Mouse (Mus musculus): ENCODE data around the gene Wbp11. TPM values are rescaled to one million over a fixed set of nuclear protein-coding genes. Genes with fewer than 3 reads are reported as not detected.

Gene Wbp11
- 80.1 and 82.5 TPM in 2 replicates for polyA plus RNA-seq (2015; fragmentation: Nextera tagmentation; extraction: Ambion mirVana)

GRCm38 (mm10) chr6:136827881-136828561 is at the start of gene Wbp11:
Wbp11 (minus strand) TSS chr6:136828233.
- Histone ChIP-seq H3K27ac (peak within 1 kb of the TSS; percentile 92), H3K27me3 (peaks cover 22% of the 10 kb centered on the region), H3K4me2 (peak within 1 kb of the TSS; percentile 68), H3K9me3 (no peaks in the 10 kb centered on the region), H3K4me1 (replicated peaks) (peaks cover 15% of the 10 kb centered on the region), H3K36me3 (peaks cover 17% of the 10 kb centered on the region), H3K9ac (peak within 1 kb of the TSS; percentile 98), H3K4me3 (peak within 1 kb of the TSS; percentile 98)
- under 1% methylated on average over 45 of the region's 45 CpGs for WGBS
- ATAC-seq (ENCODE audit: low FRiP score) = peak; percentile 100

- no peak for ATAC-seq (ENCODE audit: low FRiP score)
- Histone ChIP-seq H3K4me1 (replicated peaks) (0 out of 2 replicates have a peak, but pooled peaks cover 4% of the 10 kb centered on the region), H3K4me3 (no peak within 1 kb of the TSS), H3K9me3 (no peaks in the 10 kb centered on the region), H3K4me2 (no peak within 1 kb of the TSS), H3K36me3 (no peaks in the 10 kb centered on the region), H3K27ac (no peak within 1 kb of the TSS), H3K27me3 (no peaks in the 10 kb centered on the region), H3K9ac (no peak within 1 kb of the TSS)
- WGBS = 67% methylated on average over 9 of the region's 9 CpGs
These were observed 47.6 kb upstream of the Wbp11 start, which contains the start of gene Mgp for GRCm38 (mm10) chr6:136875670-136876069. Mgp (minus strand) TSS chr6:136875823.

GRCm38 (mm10) chr6:136874599-136874998 is 46.6 kb upstream of the Wbp11 start:
- WGBS = 55% methylated on average over 8 of the region's 8 CpGs

GRCm38 (mm10) chr6:136868921-136869320 is 40.9 kb upstream of the Wbp11 start:
- no peak overlapping the region for H3K27ac ChIP-seq
- no peak overlapping the region for H3K4me3 ChIP-seq
- H3K4me2 ChIP-seq = no peak overlapping the region
- no peak for ATAC-seq (ENCODE audit: low FRiP score)
- H3K36me3 ChIP-seq = no peaks in the 10 kb centered on the region
- no peak overlapping the region for H3K9ac ChIP-seq
- no peaks in the 10 kb centered on the region for H3K9me3 ChIP-seq
- WGBS = 86% methylated on average over 5 of the region's 5 CpGs
- H3K4me1 ChIP-seq (replicated peaks) = no peaks in the 10 kb centered on the region
- H3K27me3 ChIP-seq = no peaks in the 10 kb centered on the region

More at GRCm38 (mm10) chr6:136874599-136874998, 46.6 kb upstream of the Wbp11 start:
- Histone ChIP-seq H3K27ac (no peak overlapping the region), H3K4me3 (no peak overlapping the region), H3K9ac (no peak overlapping the region), H3K4me2 (no peak overlapping the region), H3K4me1 (replicated peaks) (0 out of 2 replicates have a peak, but pooled peaks cover 4% of the 10 kb centered on the region), H3K36me3 (no peaks in the 10 kb centered on the region), H3K27me3 (no peaks in the 10 kb centered on the region), H3K9me3 (no peaks in the 10 kb centered on the region)
- no peak for ATAC-seq (ENCODE audit: low FRiP score)

GRCm38 (mm10) chr6:136866150-136866549 is 38.1 kb upstream of the Wbp11 start:
- H3K4me3 ChIP-seq = no peak overlapping the region
- no peaks in the 10 kb centered on the region for H3K9me3 ChIP-seq
- no peaks in the 10 kb centered on the region for H3K36me3 ChIP-seq
- no peak overlapping the region for H3K9ac ChIP-seq
- ATAC-seq (ENCODE audit: low FRiP score) = no peak
- H3K27me3 ChIP-seq = no peaks in the 10 kb centered on the region
- no peak overlapping the region for H3K27ac ChIP-seq
- 86% methylated on average over 4 of the region's 4 CpGs for WGBS
- no peaks in the 10 kb centered on the region for H3K4me1 ChIP-seq (replicated peaks)
- no peak overlapping the region for H3K4me2 ChIP-seq

- H3K36me3 ChIP-seq = no peaks in the 10 kb centered on the region
- 93% methylated on average over 5 of the region's 5 CpGs for WGBS
- no peaks in the 10 kb centered on the region for H3K27me3 ChIP-seq
- no peak overlapping the region for H3K27ac ChIP-seq
- no peak overlapping the region for H3K9ac ChIP-seq
- no peak for ATAC-seq (ENCODE audit: low FRiP score)
- no peak overlapping the region for H3K4me3 ChIP-seq
- no peaks in the 10 kb centered on the region for H3K9me3 ChIP-seq
- H3K4me1 ChIP-seq (replicated peaks) = no peaks in the 10 kb centered on the region
- H3K4me2 ChIP-seq = no peak overlapping the region
These were observed 37.3 kb upstream of the Wbp11 start for GRCm38 (mm10) chr6:136865360-136865759.

- no peak overlapping the region for H3K27ac ChIP-seq
- H3K9ac ChIP-seq = no peak overlapping the region
- no peak overlapping the region for H3K4me2 ChIP-seq
- no peaks in the 10 kb centered on the region for H3K4me1 ChIP-seq (replicated peaks)
- H3K36me3 ChIP-seq = no peaks in the 10 kb centered on the region
- ATAC-seq (ENCODE audit: low FRiP score) = peak; percentile 54; the same call in 1 of the 2 replicates
- H3K27me3 ChIP-seq = no peaks in the 10 kb centered on the region
- H3K9me3 ChIP-seq = no peaks in the 10 kb centered on the region
- H3K4me3 ChIP-seq = no peak overlapping the region
- WGBS = 50% methylated on average over 9 of the region's 9 CpGs
These were observed 33.0 kb upstream of the Wbp11 start for GRCm38 (mm10) chr6:136861020-136861419.

GRCm38 (mm10) chr6:136858420-136858819 is 30.4 kb upstream of the Wbp11 start:
- no peak overlapping the region for H3K4me2 ChIP-seq
- no peaks in the 10 kb centered on the region for H3K4me1 ChIP-seq (replicated peaks)
- H3K9ac ChIP-seq = no peak overlapping the region
- no peaks in the 10 kb centered on the region for H3K9me3 ChIP-seq
- ATAC-seq (ENCODE audit: low FRiP score) = no peak
- 82% methylated on average over 8 of the region's 8 CpGs for WGBS
- no peak overlapping the region for H3K27ac ChIP-seq
- no peaks in the 10 kb centered on the region for H3K36me3 ChIP-seq
- no peak overlapping the region for H3K4me3 ChIP-seq
- no peaks in the 10 kb centered on the region for H3K27me3 ChIP-seq

- no peak for ATAC-seq (ENCODE audit: low FRiP score)
- no peak overlapping the region for H3K4me2 ChIP-seq
- no peaks in the 10 kb centered on the region for H3K27me3 ChIP-seq
- no peak overlapping the region for H3K27ac ChIP-seq
- 72% methylated on average over 11 of the region's 11 CpGs for WGBS
- H3K9ac ChIP-seq = no peak overlapping the region; the same call in 1 of the 2 replicates
- H3K4me3 ChIP-seq = no peak overlapping the region
- no peaks in the 10 kb centered on the region for H3K36me3 ChIP-seq
- H3K4me1 ChIP-seq (replicated peaks) = peaks cover 1% of the 10 kb centered on the region; the same call in 1 of the 2 replicates
- no peaks in the 10 kb centered on the region for H3K9me3 ChIP-seq
These were observed 29.8 kb upstream of the Wbp11 start for GRCm38 (mm10) chr6:136857873-136858260.

- Histone ChIP-seq H3K27me3 (no peaks in the 10 kb centered on the region), H3K4me2 (no peak within 1 kb of the TSS), H3K36me3 (no peaks in the 10 kb centered on the region), H3K27ac (no peak within 1 kb of the TSS), H3K4me3 (no peak within 1 kb of the TSS), H3K9me3 (no peaks in the 10 kb centered on the region), H3K4me1 (replicated peaks) (peaks cover 5% of the 10 kb centered on the region; the same call in 1 of the 2 replicates), H3K9ac (no peak within 1 kb of the TSS; the same call in 1 of the 2 replicates)
- ATAC-seq (ENCODE audit: low FRiP score) = no peak
- WGBS = 76% methylated on average over 18 of the region's 18 CpGs
These were observed 29.3 kb upstream of the Wbp11 start, which contains the start of gene Art4 for GRCm38 (mm10) chr6:136857186-136857872. Art4 (minus strand) TSS chr6:136857733.

GRCm38 (mm10) chr6:136856071-136856636 is 28.1 kb upstream of the Wbp11 start:
- Histone ChIP-seq H3K9me3 (no peaks in the 10 kb centered on the region), H3K27ac (no peak overlapping the region), H3K36me3 (no peaks in the 10 kb centered on the region), H3K4me2 (no peak overlapping the region), H3K27me3 (no peaks in the 10 kb centered on the region), H3K4me1 (replicated peaks) (peaks cover 5% of the 10 kb centered on the region; the same call in 1 of the 2 replicates), H3K4me3 (no peak overlapping the region), H3K9ac (peak overlapping the region; percentile 39; the same call in 1 of the 2 replicates)
- no peak for ATAC-seq (ENCODE audit: low FRiP score)
- 72% methylated on average over 14 of the region's 14 CpGs for WGBS

- Histone ChIP-seq H3K27ac (no peak overlapping the region), H3K9me3 (no peaks in the 10 kb centered on the region), H3K27me3 (no peaks in the 10 kb centered on the region), H3K4me1 (replicated peaks) (peaks cover 5% of the 10 kb centered on the region; the same call in 1 of the 2 replicates), H3K9ac (no peak overlapping the region), H3K4me3 (no peak overlapping the region), H3K4me2 (no peak overlapping the region), H3K36me3 (no peaks in the 10 kb centered on the region)
- no peak for ATAC-seq (ENCODE audit: low FRiP score)
- WGBS = 79% methylated on average over 2 of the region's 2 CpGs
These were observed 27.1 kb upstream of the Wbp11 start for GRCm38 (mm10) chr6:136855183-136855582.

All from hindbrain, embryonic 13.5 days (tissue).